Mouse (Mus musculus) bone marrow macrophage, adult 2 months (primary cell): ENCODE data around the gene Sspo.

Experiments used
- CTCF ChIP-seq: IDR thresholded peaks from 2 replicates; pipeline ENCODE4 v1.5.1; 2012; ENCODE audit warnings: low read depth, mild to moderate bottlenecking, low read length, moderate library complexity
- POLR2A ChIP-seq: IDR thresholded peaks from 2 replicates; pipeline ENCODE4 v1.6.1; 2012; ENCODE audit warnings: mild to moderate bottlenecking, low read depth, low read length, borderline replicate concordance

DNA sequence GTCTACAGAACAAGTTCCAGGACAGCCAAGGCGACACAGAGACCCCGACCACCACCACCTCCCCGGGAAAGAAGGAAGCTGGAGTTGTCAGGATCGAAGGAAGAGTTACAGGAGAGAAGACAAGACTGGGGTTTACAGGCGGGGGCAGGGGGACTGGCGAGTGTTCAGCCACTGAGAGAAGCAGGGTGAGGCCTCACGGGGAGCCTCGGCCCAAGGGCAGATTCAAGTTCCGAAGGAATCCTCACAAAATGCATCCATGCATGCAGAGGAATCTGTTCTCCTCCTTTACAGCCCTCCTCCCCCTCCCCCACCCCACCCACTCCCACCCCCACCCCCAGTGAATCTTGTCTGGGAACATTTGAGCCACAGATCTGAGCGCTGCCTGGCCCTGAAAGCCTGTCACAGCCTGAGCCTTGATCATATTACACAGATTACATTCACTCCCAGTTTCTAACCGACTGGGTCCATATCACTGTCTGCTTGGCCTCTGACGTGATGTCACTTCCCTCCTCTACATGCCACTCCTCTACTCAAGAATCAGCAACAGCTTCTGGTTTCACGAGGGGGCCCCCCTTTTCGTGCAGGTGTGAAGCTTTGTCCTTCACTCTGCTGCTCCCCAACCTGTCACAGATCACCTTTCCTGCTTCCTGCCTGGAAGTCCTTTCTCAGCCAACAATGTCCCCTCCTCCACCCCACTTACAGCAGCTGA is 7.6 kb upstream of the Sspo start:
- TF ChIP-seq POLR2A (no peak), CTCF (no peak)
